Mouse (Mus musculus) retina, postnatal 7 days (tissue): ENCODE results near the gene Naa80.

Experiments used
- DNase-seq: peaks from one replicate; pipeline ENCODE4 v3.0.0-alpha.2; 2012; ENCODE audit warnings: low read depth, low spot score

Gene Naa80

DNA sequence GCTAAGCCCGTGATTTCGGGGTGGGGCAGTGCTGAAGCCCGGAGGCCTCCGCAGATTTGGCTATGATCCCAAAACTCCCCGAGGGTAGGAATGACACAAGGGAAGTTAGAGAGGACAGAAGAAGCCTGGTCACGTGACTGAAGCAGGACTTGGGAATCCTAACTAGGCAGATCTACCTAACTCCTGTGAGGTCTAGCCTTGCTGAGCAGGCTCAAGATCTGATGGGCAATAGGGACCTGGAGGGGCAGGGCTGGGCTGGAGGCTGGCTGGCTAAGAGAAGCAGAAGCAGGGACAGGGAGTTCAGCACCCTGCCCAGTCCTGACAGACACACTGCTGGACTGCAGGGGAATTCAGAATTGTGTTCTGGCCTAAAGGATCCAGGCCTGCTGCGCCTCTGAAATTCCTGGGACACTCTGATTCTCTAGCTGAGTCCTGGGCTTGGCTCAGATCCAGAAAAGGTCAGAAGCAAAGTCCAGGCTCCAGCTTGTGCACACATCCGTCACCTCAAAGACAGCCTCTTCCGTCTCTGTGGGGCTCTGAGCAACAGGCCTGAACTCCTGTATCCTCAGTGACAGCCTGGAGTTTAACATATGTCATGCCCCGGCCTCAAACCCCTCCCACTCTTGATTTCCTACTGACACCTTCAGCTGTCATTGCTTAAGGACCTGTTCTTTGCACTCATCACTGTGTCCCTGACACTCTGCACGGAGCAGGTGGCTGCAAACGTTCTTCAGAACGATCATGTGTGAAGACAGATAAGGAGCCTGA is 40.3 kb downstream of the Naa80 start:
- DNase-seq: no peak

DNA sequence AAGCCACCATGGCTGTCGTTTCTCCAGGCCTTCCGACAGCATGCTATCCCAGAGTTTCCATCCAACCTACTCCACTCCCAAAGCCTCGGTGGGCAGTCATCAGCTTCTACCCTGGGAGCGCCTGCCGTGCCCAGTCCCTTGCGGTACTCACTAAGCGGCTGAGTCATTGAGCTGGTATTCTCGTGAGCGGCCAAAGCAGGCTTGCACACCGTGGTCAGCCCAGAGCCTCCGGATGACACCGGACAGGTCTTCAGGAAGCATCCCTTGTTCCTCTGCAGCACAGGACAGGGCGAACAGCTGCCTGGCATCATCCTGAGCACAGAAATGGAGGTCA is 40.8 kb downstream of the Naa80 start:
- DNase-seq: no peak

- no peak for DNase-seq
Measured at GRCm38 (mm10) chr9:107620954-107621353, 42.3 kb downstream of the Naa80 start.

- no peak for DNase-seq
Measured at GRCm38 (mm10) chr9:107624539-107624938, 45.9 kb downstream of the Naa80 start.

- no peak for DNase-seq
Measured at GRCm38 (mm10) chr9:107624951-107625350, 46.3 kb downstream of the Naa80 start.

GRCm38 (mm10) chr9:107625351-107626128 is 46.9 kb downstream of the Naa80 start:
- DNase-seq: no peak

DNA sequence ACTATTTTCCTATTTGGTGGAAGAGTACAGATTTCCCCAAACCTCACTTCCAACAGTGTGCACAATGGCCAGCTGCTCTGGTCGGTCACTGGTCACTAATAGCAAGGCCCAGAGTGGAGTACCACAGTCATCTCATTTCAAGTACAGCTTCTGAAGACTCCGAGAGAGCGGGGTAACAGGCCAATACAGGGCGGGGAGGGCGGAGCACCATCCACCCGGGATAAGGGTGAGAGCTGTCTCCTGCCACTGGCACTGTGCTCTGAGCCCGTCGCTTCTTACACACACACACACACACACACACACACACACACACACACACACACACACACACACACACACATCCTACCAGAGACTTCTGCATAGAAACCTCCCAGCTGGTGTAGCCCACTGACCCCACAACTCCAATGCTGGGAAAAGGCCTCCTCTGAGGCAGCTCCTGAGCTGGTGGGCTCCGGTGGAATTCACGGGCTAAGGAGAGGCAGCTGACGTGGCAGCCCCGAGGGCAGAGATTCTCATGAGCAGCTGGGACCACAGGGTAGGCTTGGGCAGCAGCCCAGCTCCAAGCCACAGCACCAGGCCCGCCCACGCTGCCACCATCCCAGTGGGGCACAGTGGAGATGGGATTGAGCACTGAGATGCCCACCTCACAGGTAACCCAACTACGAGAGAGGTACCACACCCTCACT is 47.6 kb downstream of the Naa80 start:
- DNase-seq: no peak

DNA sequence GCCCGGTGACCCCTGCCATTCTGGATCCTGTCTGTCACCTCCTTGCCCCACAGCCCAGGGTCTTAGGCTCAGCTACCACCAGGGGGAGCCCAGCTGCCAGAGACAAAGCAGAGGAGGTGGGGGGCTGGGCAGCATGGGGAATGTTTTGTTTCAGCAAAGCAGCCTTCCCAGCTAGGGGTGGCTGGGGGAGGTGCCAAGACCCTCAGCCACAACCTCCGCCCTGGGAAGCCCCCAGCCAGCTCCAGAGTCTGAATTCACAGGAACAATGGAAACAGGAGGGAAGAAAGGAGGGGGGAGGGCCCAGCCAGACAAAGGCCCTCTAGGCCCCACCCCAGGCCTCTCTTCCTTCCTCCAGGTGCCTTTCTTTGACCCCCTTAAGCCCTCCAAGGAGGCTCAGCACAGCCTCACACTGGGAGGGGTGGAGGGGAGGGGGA is 48.2 kb downstream of the Naa80 start:
- peak; percentile 79 for DNase-seq

DNA sequence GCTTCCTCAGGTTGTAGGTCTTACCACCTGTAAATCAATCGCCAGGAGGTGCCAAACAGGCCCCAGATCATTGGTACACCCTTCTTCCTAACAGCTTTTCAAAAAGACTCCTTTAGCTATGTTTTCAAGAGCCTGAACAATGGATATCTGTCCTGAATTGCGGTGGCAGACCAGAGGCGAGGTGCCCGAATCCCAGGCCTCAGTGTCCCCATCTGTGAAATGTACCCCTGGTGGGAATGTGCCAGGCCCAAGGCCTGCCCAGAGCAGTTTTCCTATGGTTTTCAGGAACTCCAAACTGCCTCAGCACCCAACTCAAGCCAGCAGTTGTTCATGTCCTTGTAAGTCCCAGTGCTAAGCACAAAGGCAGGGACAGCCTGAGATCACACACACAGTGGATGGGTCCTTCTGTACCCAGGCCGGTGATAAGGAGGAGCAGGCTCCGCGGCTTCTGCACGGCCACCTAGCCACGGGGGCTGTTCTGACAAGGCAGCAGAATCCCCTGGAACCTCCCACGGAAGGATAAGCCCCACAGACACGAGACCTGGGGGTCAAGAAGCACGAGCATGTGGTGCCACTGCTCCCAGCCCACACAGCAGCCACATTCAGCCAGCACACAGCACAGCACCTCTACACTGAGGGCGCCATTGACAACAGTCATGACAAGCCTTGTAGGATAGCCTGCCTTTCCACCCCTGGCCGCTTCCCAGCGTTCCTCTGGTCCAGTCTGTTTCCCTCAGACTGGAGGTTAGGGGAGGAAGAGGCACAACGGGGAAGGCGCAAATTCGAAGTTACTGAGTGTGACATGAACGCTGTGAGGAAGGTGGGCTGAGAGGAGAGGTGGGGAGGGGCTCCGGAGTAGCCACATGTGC is 48.9 kb downstream of the Naa80 start:
- DNase-seq: no peak

DNA sequence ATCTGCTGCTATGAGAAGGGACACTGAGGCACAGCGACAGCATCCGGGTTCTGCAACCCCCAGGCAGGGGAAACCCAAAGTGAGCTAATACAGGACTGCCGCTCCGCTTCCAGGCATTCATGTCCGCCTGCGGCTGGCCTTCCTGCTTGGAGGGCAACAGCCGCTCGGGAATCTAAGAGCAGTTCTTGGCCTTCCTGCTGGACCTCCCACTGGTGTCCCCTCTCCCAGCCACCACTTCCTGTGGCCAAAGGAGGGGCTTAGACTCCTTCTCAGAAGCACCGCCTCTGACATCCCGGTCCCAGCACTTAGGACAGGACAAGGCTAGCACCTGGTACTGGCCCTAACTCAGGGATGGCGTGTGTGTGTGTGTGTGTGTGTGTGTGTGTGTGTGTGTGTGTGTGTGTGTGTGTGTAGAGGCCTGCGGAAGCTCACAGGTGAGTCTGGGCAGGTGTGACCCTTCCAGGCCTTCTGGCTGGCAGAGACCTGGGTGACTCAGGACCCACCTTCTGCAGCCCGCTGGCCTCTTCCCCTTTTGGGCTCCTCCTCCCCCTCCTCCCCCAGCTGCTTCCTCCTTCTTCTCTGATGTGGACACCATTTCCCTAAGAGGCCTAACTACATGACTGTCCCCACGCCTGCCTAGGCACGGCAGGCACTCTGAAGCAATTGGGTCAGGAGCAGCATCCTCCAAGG is 50.2 kb downstream of the Naa80 start:
- no peak for DNase-seq

DNA sequence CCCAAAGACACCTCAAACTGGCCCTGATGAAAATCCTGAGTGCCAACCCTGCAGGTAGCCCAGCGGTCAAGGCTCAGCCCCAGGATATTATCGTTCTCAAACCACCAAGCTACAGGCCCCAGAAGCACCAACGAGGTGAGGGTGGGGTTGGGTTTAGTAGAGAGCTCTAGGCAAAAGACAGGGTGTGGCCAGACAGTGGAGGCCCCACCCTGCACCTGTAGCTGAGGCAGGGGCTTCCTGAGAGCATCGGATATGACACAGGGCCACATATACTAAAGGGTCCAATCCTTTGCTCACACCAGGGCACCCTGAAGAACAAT is 50.7 kb downstream of the Naa80 start:
- no peak for DNase-seq

GRCm38 (mm10) chr9:107629901-107630425 is 51.3 kb downstream of the Naa80 start:
- DNase-seq: no peak

DNA sequence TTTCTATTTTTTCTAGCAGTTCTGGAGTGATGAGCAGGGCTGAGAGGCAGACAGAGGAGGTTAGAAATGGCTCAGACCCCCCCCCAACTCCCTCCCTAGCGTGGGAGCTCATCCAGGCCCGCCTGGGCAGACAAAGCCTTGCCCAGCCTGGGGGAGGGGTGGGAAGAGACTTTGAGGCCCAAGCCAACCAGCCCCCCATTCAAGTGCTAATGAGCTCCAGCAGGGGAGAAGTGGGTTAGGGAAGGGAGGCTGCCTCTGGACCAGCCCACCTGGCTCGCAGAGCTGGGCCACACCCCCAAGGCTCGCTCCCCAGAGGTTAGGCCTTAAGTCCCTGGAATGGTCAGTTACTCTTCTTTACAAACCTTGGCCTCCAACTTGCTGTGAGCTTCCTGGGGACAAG is 51.9 kb downstream of the Naa80 start:
- no peak for DNase-seq

DNA sequence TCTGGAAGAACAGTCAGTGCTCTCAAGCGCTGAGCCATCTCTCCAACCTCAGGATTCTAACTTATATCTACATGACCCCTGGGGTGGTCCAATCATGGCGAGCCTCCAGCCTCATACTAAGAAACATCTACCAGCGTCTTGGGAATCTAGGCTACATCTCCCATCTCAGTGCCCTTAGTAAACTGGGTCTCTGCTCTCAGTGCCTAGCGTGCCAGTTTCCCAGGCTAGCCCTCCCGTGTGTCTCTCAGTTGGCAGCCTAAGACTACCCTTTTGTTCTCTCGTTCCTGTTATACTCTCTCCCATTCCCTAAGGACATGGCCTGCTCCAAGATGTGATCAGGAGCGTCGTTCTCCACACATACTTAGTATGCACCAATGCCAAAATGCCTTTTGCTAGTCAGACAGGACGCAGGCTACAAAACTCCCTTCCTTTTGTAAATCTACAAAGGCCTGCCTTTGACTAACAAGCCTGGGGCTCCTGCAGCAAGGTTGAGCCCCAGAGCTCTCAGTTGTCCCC is 52.7 kb downstream of the Naa80 start:
- DNase-seq: no peak

DNA sequence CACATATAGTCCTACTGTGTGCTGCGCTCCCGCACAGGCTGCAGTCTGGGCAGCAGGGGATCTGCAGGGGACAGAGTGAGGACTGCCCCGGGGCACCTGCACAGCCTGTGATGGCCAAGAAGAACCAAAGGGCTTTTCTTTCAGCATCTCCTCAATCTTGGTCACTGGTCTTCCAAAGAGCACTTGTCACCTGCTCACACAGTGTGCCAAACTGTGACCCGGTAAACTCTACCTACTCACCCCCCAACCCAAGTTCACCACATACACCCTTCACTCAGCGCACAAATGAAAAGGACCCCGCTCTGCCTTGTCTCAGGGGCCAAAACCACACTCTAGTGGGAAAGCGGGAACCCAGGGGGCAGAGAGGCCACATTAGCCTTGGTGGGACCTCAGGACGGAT is 53.2 kb downstream of the Naa80 start:
- DNase-seq: no peak

- DNase-seq: no peak
Measured at GRCm38 (mm10) chr9:107632478-107632877, 53.8 kb downstream of the Naa80 start.

- DNase-seq: no peak
Measured at GRCm38 (mm10) chr9:107633091-107633660, 54.5 kb downstream of the Naa80 start.
